Mouse (Mus musculus): Measurements from ENCODE around the gene Tescl. TPM values are rescaled to one million over a fixed set of nuclear protein-coding genes. Genes with fewer than 3 reads are reported as not detected.

Gene Tescl
- total RNA-seq, 2 experiments from 2014 or later: not detected

DNA sequence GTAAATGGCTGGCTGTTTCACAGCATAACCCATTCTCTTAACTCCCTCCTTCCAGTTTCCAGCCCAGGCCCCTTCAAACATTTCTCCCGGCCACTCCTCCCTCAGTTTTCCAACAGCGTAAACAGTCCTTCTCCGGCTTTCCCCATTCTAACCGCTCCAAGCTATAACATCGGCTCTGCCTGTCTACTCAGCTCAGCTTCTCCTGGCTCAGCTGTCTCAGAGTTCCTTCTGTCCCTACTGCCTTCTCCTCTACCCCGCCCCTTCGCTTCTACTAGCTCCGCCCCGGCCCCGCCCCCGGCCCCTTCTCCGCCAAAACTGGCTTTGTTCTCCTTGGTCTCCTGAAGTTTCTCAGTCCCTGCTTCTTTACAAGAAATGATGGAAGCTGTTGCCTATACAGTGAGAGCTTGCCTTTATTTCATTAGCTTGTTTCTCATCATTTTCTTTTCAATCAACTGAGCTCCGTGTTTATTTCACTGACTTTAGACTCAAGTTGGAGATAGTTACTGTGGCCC lies 32.9 kb downstream of the Tescl start, which contains the start of gene Zfp61:
Gene Zfp61, minus strand, starts transcription at position 462 of the 512 bp plus-strand sequence.
- DNase-seq (ENCODE audit: low spot score in 2 of 2): no peak

DNA sequence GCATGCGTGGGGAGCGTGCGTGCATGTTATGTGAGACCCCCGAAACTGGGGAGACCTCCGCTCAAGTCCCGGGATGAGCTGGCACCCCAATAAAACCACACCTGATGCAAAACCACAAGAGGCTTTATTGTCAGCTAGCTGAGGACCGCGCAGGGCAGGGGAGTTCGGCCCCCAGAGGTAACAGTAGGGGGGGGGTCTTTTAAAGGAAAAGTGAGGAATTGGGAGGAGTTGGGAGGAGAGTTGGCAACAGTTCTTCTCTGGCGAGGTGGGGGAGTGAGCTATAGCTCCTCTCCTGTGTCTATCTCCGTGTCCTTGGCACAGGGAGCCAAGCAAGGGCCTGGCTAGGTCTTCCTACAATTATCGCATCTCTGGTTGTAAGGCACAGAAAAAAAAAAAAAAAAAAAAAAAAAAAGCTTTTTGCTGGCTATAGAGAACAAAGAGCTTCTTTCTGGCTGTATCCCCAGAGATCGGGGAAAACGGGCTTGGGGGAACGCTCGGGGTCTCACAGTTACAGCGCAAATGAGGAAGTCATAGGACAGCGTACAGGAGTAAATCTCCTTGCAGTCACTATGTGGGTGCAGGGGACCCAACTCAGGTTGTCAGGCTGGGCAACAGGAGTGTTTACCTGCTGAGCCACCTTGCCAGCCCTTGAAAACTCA lies 33.8 kb downstream of the Tescl start:
- peak in 1 of 2 experiments; percentile 50 for DNase-seq (ENCODE audit: low spot score in 2 of 2)

DNA sequence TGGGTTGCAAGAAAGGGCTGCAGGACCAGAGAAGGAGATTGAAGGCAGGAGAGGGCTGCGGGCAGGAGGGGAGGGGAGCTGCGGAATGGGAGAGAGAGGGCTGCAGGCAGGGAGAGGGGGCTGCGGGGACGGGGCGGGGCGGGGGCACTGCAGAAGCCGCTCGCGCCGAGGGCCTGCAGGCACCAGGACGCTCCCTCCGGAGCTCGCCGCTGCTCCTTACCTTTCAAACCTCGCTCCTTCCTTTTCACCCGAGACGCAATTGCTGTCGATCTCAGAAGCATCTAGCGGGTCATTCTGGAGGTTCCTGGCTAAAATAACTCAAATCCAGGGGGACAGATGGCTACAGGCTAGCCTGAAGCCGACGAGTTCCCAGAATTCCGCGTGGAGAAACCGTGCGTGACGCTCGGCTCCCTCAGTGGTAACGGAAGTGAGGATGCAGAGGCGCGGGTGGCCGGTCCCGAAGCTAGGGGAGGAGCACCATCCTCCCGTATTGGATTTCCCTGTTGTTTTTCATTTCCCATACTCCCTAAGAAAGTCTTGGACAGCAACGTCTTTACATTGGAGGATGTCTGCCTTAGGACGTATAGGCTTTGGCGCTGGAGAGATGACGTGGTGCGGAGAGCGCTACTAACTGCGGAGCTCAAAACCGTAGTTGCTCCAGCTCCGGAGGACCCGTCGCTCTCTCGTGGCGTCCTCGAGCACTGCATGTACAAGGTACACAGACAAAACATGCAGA lies 34.6 kb downstream of the Tescl start:
- DNase-seq (ENCODE audit: low spot score in 2 of 2): peak; percentile 81 to 85

DNA sequence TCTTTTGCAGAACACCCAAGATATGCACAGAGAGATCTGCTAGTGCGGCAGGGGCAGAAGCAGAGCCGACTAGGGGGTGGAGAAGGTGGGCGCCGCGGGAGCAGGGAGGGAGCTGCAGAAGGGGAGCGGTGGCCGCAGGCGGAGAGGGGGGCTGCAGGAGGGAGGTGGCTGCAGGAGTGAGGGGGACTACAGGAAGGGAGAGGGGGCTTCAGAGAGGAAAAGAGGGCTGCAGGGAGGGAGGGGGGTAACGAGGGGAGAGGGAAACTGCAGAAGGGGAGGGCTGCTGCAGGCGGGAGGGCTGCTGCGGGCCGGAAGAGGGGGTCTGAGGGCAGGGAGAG lies 35.1 kb downstream of the Tescl start:
- DNase-seq (ENCODE audit: low spot score in 2 of 2): peak; percentile 28 to 44

DNA sequence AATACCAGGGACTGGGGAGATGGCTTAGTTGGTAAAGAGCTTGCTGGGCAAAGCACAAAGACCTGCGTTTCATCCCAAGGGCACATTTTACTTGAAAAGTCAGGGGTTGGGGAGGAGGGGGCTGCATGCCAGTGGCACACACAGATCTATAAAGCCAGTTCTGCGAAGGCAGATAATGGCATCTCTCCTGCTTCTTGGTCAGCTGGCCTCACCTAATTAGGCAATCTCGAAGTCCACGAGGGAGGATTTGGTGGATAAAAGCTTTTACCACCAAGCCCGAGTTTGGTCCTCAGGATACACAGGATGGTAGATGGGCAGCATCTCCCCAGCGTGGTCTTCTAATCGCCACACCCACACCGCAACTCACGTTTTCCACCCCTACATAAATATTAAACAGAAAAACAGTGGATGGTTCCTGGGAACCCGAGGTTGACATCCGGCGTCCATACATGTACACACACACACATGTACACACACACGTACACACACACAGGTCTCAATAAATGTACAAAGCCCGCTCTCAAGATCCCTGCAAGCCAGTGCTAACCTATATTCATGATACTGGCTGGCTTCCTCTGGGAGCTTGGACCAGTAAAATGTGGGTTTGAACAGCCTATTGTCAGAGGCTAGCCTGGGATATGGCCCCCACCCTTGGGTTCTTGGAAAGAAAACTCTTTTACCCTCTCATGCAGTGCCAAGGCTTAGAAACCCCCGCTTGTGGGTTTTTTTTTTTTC lies 36.2 kb downstream of the Tescl start:
- DNase-seq (ENCODE audit: low spot score in 2 of 2): no peak

DNA sequence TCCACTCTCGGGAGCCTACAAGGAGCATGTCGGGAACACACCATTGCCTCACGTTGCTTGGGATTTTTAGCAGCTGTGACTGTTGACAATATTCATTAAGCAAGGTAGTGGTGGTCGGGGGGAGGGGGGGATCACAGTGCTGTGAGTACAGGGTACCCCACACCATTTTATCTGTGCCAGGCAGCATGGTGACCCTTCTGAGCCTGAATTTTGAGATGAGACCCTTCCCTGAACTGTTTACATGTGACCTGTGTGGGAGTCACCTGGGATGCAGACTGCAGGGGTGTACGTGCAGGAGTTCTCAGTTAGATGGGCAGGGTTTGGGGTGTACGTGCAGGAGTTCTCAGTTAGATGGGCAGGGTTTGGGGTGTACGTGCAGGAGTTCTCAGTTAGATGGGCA lies 37.4 kb downstream of the Tescl start:
- DNase-seq (ENCODE audit: low spot score in 2 of 2): no peak

DNA sequence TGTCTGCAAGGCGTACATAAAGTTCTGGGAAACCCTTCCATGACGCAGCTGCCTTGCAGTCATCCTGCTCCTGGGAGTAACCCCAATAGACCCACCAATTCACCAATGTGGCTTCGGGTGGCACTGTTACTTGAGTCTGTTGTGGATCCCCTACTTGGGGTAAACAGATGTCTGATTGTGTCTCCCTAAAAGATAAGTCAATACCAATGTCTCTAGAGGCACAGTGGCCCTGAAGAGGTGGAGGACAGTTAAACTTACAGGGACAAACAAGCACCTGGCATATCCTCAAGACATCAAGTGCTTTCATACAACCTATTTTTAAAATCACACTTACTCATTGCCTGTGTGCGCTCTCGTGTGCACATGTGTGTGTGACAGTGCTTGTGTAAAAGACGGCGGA lies 38.4 kb downstream of the Tescl start:
- no peak for DNase-seq (ENCODE audit: low spot score in 2 of 2)

DNA sequence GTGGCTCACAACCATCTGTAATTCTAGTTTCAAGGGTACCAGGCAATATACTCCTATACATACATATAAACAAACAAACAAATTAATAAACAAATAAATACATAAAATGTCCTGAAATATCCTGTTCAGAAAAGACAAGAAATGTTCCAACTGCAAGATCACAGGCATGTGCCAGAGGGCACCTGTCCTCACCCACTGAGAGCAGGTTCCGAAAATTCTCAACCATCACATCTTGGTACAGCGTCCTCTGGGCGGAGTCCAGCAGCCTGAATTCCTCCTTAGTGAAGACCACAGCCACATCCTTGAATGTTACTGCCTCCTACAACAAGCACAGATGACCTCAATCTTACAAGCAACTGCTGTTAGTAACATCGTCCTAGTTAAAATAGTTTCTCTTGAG lies 39.0 kb downstream of the Tescl start:
- no peak for DNase-seq (ENCODE audit: low spot score in 2 of 2)

DNA sequence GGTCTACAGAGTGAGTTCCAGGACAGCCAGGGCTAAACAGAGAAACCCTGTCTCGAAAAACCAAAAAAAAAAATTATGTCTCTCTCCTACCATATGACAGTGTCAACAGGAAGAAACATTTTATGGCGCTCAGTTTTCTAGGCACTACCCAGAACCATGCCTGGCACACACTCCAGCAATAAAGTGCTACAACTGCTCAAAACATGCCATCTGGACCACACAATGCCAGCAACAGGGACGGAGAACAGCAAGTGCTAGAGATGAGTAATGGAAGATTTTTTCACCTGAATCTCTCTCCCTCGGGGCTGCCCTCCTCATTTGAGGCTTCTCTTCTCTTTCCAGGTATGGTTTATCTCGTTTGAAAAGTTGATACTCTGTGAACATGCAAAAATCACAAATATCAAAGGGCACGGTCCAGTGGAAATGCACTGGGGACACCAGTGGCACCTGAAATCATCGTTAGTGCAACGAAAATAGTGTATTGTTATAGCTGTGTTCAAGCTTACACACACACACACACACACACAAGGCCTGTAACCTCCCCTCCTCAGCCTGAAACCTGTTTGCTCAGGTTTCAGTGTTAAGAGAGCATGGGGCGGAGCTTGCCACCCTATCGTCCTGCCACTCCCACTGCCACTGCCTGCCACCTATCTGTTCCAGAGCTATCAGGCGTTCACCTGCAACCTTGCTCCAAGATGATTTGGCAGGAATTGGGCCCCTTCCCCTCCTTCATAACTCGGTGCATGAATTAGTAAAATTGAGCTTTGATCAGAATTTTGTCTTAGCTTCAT lies 40.5 kb downstream of the Tescl start:
- DNase-seq (ENCODE audit: low spot score in 2 of 2): no peak

DNA sequence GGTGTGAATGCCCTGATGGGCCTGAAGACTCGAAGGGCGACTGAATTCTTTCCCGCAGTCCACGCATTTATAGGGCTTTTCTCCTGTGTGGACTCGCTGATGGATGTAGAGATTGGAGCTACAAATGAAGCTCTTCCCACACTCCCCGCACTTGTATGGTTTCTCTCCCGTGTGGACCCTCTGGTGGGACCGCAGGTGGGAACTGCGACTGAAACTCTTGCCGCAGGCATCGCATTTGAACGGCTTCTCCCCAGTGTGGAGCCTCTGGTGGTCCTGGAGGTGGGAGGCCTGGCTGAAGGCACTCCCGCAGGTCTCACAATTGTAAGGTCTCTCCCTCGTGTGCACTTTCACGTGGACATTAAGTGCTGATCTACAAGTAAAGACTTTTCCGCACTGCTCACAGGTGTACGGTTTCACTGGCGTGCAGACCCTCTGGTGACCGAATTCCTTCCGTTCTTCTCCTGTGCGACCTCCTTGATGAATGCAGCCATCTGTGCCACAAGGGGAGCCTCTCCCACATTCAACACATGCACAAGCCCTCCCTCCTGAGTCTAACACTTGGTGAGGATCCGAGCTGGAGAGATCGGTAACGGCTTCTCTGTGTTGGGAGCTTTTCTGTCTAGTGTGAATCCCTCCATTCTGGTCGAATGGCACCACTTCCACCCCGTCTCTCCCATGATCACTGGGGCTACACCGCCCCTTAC lies 42.2 kb downstream of the Tescl start:
- no peak for DNase-seq (ENCODE audit: low spot score in 2 of 2)

DNA sequence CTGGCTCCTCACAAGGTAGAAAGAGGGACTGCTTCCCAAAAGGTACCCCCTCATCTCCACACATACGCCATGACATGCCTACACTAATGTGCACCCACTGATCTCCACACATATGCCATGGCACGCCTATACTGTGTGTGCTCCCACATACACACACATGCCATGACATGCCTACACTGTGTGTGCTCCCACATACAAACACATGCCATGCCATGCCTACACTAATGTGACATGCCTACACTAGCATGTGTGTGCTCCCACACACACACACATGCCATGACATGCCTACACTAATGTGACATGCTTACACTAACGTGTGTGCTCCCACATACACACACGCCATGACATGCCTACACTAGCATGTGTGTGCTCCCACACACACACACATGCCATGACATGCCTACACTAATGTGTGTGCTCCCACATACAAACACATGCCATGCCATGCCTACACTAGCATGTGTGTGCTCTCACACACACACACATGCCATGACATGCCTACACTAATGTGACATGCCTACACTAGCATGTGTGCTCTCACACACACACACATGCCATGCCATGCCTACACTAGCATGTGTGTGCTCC lies 43.5 kb downstream of the Tescl start:
- no peak for DNase-seq (ENCODE audit: low spot score in 2 of 2)

DNA sequence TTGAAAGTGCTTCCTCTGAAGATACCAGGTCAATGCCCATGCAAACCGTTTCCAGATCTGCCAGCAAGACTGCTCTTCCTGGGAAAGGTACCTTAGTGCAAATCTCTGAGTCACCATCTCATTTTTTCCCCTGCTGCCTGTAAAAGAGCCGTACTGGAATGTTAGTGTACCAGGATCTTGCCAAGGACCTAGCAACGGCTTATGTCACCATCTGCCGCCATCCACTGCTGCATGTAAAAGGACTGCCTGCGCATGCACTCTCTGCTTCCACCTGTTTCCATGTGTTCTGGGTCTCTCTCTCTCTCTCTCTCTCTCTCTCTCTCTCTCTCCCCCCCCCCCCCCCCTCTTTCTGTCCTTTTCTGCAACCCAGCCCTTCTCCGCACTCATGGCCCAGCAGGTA lies 45.2 kb downstream of the Tescl start:
- DNase-seq (ENCODE audit: low spot score in 2 of 2): no peak

DNA sequence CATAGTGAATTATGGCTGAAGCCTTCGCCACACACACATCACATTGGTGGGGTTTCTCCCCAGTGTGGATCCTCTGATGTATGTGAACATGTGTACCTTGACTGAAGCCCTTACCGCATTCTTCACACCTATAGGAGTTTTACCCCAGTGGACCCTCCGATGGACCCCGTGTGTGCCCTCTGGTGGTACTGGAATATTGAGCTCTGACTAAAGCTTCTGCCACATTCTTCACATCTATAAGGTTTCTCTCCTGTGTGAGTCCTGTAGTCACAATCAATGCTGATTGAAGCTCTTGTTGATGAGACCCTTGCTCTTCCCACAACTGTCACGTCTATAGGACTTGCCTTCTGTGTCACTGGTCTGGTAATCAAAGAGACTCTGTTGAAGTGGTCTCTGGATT lies 46.1 kb downstream of the Tescl start:
- DNase-seq (ENCODE audit: low spot score in 2 of 2): no peak

DNA sequence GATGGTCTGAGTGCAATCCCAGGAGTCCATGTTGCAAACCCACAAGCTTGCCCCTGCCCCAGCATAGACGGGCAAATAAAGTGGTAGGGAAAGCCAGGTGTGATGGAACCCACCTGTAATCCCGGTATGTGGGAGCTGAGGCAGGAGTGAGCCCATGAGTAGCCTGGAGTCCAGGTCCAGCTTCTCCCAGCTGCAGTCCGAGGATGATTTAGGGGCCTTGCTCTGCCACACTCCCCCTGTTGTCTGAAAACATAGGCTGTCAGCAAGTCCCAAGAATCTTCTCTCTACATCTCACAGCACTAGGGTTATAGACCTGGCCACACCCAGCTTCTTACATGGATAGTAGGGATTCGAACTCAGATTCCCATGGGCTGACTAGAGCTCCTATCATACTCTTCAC lies 46.8 kb downstream of the Tescl start:
- no peak for DNase-seq (ENCODE audit: low spot score in 2 of 2)

DNA sequence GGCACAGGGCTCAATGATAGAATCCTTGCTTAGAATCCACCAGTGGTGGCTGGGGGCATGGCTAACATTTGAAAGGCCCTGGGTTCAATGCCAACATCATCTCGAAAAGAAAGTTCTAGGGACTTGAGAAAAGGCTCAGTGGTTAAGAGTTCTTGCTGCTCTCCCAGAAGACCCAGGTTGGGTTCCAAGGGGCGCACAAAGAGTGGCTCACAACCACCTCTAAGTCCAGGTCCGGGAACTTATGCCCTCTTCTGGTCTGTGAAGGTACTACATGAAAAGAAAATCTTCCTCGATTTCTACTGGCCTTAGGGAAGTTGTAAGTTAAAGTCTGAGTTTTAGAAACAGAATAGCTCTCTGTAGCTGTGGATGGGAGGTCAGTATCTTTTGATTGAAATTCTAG lies 47.6 kb downstream of the Tescl start:
- DNase-seq (ENCODE audit: low spot score in 2 of 2): no peak

Small RNA genes lying within 50 kb of the gene (microRNA-seq; reads per million reads assigned to microRNA genes)
- gene Gm27592: 0 reads per million in 2 experiments

Other genes with a start within 250 kb of the Tescl start
- 1 to 10 TPM; 7.2 to 7.7 TPM for gene Zfp112, start 221.6 kb downstream of the Tescl start, total RNA-seq (2021)
- 10 to 100 TPM; 18.5 to 20.5 TPM for gene Zfp235, start 199.8 kb downstream of the Tescl start, total RNA-seq (2021)
- gene Zfp114, start 158.9 kb downstream of the Tescl start, total RNA-seq (2021): 1 to 10 TPM; 4.4 to 4.6 TPM
- gene Zfp111, start 122.5 kb downstream of the Tescl start, total RNA-seq (2021): 10 to 100 TPM; 11.8 to 12.1 TPM
- 1 to 10 TPM; 4.8 to 5.3 TPM for gene Zfp109, start 96.4 kb downstream of the Tescl start, total RNA-seq (2021)
- gene Zfp108, start 79.1 kb downstream of the Tescl start, total RNA-seq (2021): 1 to 10 TPM; 5.0 to 6.3 TPM
- gene Zfp93, start 63.5 kb downstream of the Tescl start, total RNA-seq (2021): 10 to 100 TPM; 11.0 to 13.1 TPM
- 10 to 100 TPM; 25.1 to 26.7 TPM for gene Zfp61, start 32.7 kb downstream of the Tescl start, total RNA-seq (2021)
- gene Zfp94, start 17.3 kb downstream of the Tescl start, total RNA-seq (2021): 10 to 100 TPM; 13.0 to 15.1 TPM
- not detected for gene Lypd5, start 15.3 kb upstream of the Tescl start, total RNA-seq (2021)
- gene Kcnn4, start 36.3 kb upstream of the Tescl start, total RNA-seq (2021): under 1 TPM; 0.33 to 0.46 TPM
- gene Smg9, start 65.7 kb upstream of the Tescl start, total RNA-seq (2021): 10 to 100 TPM; 33.5 to 34.3 TPM
- gene Irgc1, start 118.4 kb upstream of the Tescl start, total RNA-seq (2021): not detected
- 1 to 10 TPM; 1.3 to 2.3 TPM for gene Plaur, start 128.5 kb upstream of the Tescl start, total RNA-seq (2021)
- 100 to 1,000 TPM; 269 to 279 TPM for gene Cadm4, start 148.1 kb upstream of the Tescl start, total RNA-seq (2021)
- gene Zfp428, start 173.1 kb upstream of the Tescl start, total RNA-seq (2021): 10 to 100 TPM; 61.3 to 64.6 TPM
- not detected for gene AC161166.1, start 178.5 kb upstream of the Tescl start, total RNA-seq (2021)
- gene Irgq, start 196.8 kb upstream of the Tescl start, total RNA-seq (2021): 100 to 1,000 TPM in 1 of 2 experiments, 10 to 100 TPM in 1; 98.5 to 101 TPM
- gene Pinlyp, start 212.2 kb upstream of the Tescl start, total RNA-seq (2021): not detected
- gene Xrcc1, start 212.4 kb upstream of the Tescl start, total RNA-seq (2021): 10 to 100 TPM; 37.8 to 39.7 TPM

Measured in layer of hippocampus, postnatal 10 days (tissue).